Mouse (Mus musculus) stomach, postnatal 0 days (tissue): ENCODE measurements around the gene Sco1.

ENCODE experiments used
- CTCF ChIP-seq: IDR thresholded peaks from 2 replicates; pipeline ENCODE4 v1.5.1; 2016; ENCODE audit warnings: antibody characterized with exemption, low read depth, mild to moderate bottlenecking, moderate library complexity
- EP300 ChIP-seq: optimal IDR thresholded peaks from 2 replicates; pipeline ENCODE3; 2016; ENCODE audit warnings: antibody characterized with exemption

DNA sequence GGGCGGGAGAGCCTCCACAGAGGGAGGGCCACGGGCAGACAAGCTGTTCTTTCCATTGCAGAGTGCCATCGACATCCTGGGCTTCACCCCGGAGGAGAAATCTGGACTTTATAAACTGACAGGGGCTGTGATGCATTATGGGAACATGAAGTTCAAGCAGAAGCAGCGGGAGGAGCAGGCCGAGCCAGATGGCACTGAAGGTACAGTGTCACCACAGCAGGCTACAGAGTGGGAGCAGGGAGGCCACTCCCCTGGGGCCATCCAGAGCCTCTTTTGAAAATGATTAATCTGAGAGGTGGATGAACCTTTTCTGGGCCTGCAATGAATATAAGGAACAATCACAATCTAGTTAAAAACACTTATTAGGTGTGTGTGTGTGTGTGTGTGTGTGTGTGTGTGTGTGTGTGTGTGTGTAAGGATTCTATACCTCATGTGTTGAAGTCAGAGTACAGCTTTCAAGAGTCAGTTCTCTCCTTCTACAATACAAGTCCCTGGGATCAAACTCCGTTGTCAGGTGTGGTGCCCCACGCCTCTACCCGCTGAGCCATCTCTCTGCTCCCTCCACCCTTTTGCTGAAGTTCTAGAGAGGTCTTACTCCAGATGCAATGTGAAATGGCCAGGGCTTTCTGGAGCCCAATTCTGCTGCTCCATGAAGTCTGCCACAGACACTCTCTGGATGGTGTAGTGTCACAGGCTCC lies 34.1 kb downstream of the Sco1 start:
- TF ChIP-seq CTCF (no peak), EP300 (no peak)
